Mouse (Mus musculus): ENCODE data around the gene Skint5.
"Not testable (repeated sequence)": the region's sequence is repeated elsewhere in the genome, so short reads cannot be mapped to it uniquely, and the experiment has no call there.

Gene Skint5

DNA sequence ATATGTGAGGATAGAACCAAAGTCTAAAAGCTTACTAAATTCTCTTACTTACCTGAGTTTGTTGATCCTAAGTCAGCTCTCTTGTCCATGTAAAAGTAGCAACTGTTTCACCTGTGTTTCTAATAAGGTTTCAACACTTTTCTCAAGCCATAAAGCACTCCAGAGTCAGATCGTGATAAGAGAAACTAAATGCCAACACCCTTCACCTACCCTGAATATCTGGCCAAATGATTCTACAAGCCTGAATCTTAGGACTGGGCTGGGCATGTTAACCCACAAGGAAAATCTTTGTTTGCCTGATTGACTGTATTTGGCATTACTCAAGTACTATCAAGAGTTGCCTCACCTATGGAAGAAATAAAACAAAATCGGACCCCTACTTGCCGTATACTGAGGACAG is at the start of gene Skint5:
Gene Skint5 (minus strand): TSS at position 101 of the 400 bp plus-strand sequence.
- DNase-seq = no peak

DNA sequence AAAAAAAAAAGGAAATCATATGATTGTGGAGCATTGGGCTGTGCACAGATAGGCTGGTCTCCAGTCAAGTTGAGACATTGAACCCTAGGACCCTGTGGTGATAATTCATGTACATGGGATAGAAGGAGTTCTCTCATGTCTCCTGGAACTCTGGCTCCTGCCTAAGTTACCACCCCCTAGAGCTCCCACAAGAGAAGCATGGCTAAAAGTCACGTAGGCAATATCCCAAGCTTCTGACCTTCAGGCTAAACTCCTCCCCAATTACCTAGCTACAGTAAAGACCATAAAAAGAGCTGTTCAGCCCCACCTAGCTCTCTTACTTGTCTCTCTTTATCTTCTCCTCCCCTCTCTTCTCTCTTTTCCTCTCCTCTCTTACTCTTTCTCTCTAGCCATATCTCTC is 42.0 kb downstream of the Skint5 start:
- DNase-seq = no peak

DNA sequence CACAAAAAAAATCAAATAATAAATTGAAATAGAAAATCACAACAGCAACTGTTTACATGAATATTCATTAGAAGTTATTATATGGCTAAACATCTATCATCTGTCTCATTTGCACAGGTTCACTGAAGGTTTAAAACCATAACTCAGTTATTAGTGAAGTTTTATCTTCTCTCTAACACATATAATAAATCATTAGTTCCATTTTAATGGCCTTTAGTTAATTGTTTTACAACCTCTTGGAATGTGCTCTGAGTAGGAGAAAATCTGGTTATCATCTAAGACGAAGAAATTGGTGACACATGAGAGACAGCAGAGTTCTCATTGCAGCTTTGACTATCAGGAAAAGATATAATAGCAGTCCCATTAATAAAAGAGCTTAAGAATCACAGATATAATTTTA is 235.1 kb downstream of the Skint5 start:
- no peak for DNase-seq

DNA sequence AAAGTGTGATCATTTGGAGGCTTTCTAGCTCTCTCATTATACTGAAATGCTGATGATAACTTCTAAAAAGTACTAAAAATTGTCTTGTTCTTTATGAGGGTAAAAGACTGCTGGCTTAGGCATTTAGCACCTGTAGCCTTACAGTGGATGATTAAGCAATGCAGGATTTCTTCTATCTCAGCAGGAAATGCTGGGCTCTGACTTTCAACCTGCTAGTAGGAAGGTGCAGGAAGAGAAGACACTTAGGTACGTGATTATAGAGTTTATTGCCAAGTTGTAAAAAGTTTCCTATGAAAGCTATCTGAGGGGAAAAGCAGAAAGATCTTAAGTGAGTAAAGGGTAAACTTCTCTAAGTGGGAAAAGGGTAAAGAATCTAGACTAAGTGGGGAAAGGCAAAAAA is 235.6 kb downstream of the Skint5 start:
- no peak for DNase-seq

DNA sequence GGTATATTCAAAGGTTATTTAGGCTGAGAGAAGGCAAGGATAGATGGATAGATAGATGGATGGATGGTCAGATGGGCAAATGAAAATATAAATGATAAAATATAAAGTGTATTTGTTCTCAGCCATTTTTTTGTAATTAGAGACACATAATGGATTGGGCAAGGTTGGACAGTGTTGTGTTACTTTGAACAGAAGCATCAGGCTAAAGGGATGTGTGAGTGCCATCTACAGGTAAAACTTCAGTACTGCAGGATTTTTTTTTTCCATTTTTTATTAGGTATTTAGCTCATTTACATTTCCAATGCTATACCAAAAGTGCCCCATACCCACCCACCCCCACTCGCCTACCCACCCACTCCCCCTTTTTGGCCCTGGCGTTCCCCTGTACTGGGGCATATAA is 551.1 kb downstream of the Skint5 start:
- DNase-seq = not testable (repeated sequence)

Measured in thymus, postnatal 14 days (tissue).